Mouse (Mus musculus) liver, embryonic 14.5 days (tissue): Measurements from ENCODE around the gene Calm1. TPM values are rescaled to one million over a fixed set of nuclear protein-coding genes. Genes with fewer than 3 reads are reported as not detected.

Experiments used
- ATAC-seq: fragments of 200-750 bp; cut with Nextera tagmentation; 2 replicates; pipeline ENCODE4 v1.8.0; 2017; ENCODE audit warnings: moderate number of reproducible peaks, mild to moderate bottlenecking, moderate library complexity; ENCODE audit not compliant: insufficient read depth
- DNase-seq, 3 experiments: peaks; one replicate each; pipeline ENCODE4 v3.0.0-alpha.2; 2012 to 2013; ENCODE audit warnings: low read depth in 3 of 3, low spot score in 3 of 3
- H3K27ac ChIP-seq: fragments of 300-500 bp; sonication (generic); 2 replicates; pipeline ENCODE4 v1.5.1; 2014; ENCODE audit warnings: moderate library complexity, mild to moderate bottlenecking, control low read depth, inconsistent platforms
- H3K27me3 ChIP-seq: fragments of 300-500 bp; sonication (generic); 2 replicates; pipeline ENCODE4 v1.6.1; 2014; ENCODE audit warnings: mild to moderate bottlenecking, low read length, moderate library complexity; ENCODE audit not compliant: control insufficient read depth, insufficient read depth
- H3K36me3 ChIP-seq: fragments of 300-500 bp; sonication (generic); replicated peaks from 2 replicates; pipeline ENCODE4 v1.6.1; 2014; ENCODE audit warnings: low read depth; ENCODE audit not compliant: control insufficient read depth, insufficient read depth
- H3K4me1 ChIP-seq, 2 experiments: fragments of 200-500 bp in 1 of 2; fragments of 300-500 bp in 1 of 2; sonication (generic) in 1 of 2; replicated peaks; 2 replicates each; pipeline ENCODE4 v1.6.1; 2012 to 2014; ENCODE audit warnings: antibody characterized with exemption in 1 of 2, inconsistent platforms in 1 of 2, low read length in 1 of 2; ENCODE audit not compliant: control insufficient read depth in 2 of 2, insufficient read depth in 2 of 2
- H3K4me2 ChIP-seq: fragments of 300-500 bp; sonication (generic); 2 replicates; pipeline ENCODE4 v1.6.1; 2014; ENCODE audit warnings: low read depth, mild to moderate bottlenecking, control low read depth, moderate library complexity
- H3K4me3 ChIP-seq, 2 experiments: fragments of 200-500 bp in 1 of 2; fragments of 300-500 bp in 1 of 2; sonication (generic) in 1 of 2; 2 replicates each; pipeline ENCODE4 v1.5.1; 2012 to 2014; ENCODE audit warnings: low read depth in 2 of 2, low read length in 2 of 2, mild to moderate bottlenecking in 2 of 2, control low read depth in 1 of 2, inconsistent platforms in 1 of 2, moderate library complexity in 1 of 2; ENCODE audit not compliant: insufficient read depth in 1 of 2
- H3K9ac ChIP-seq: fragments of 300-500 bp; sonication (generic); replicated peaks from 2 replicates; pipeline ENCODE4 v1.6.1; 2014; ENCODE audit warnings: mild to moderate bottlenecking, control low read depth, moderate library complexity
- H3K9me3 ChIP-seq: fragments of 300-500 bp; sonication (generic); 2 replicates; pipeline ENCODE4 v1.6.1; 2016; ENCODE audit warnings: low read length, mixed read lengths; ENCODE audit not compliant: control insufficient read depth
- CTCF ChIP-seq: IDR thresholded peaks from 2 replicates; pipeline ENCODE4 v1.5.1; 2016; ENCODE audit warnings: antibody characterized with exemption, low read depth, control low read depth
- EP300 ChIP-seq: IDR thresholded peaks from 2 replicates; pipeline ENCODE4 v1.6.1; 2016; ENCODE audit warnings: antibody characterized with exemption, low read depth
- WGBS: fragments of 180-500 bp; shearing (Covaris S2); extraction: QIAGEN DNeasy Blood & Tissue Kit; methylation state at CpG from one replicate; pipeline ENCODE4 v1.1.7; 2014; ENCODE audit not compliant: insufficient replicate concordance; 5-methylcytosine and 5-hydroxymethylcytosine counted together
- polyA plus RNA-seq, 2 experiments: library from polyadenylated mRNA; depleted of rRNA in 1 of 2; stranded (reverse) in 1 of 2; unstranded in 1 of 2; fragments of >200 nt; fragmentation: Nextera tagmentation in 1 of 2; extraction: Ambion mirVana in 1 of 2; gene quantifications; 2 replicates each; pipeline versions ENCODE4 v1.2.1 to v1.2.3; 2012 to 2014

Calm1 gene
- polyA plus RNA-seq, 2 experiments: 115 to 571 TPM

DNA sequence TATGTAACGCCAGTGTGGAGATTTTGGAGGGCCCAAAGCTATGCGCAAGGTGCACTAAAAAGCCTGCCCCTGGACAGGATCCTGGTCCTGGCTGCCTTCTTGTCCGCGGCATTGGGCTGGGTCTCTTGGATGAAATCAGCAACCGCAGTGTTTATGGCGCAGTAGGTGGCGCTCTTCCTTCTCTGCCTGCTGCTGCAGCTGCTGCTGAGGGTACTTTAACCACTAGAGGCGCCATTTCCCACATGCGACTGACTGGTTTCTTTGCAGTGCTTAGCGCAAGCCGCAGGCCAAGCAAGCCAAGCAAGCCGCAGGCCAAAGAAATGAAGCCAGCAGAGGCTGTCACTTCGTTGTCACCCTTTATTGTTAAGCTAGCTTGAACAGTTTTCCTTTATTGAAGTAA lies 2.6 kb downstream of the Calm1 start:
- Histone ChIP-seq H3K4me2 (peak overlapping the region; percentile 95), H3K9ac (peak overlapping the region; percentile 90), H3K27ac (no peak overlapping the region), H3K9me3 (no peaks in the 10 kb centered on the region), H3K4me1 (peaks cover 4 to 6% of the 10 kb centered on the region in 2 experiments; a peak in 3 of 4 replicates), H3K36me3 (peaks cover 43% of the 10 kb centered on the region), H3K4me3 (peak overlapping the region; percentile 47 to 95), H3K27me3 (no peaks in the 10 kb centered on the region)
- DNase-seq (peak; percentile 91 to 94 (median 93)), ATAC-seq (peak; percentile 26)
- TF ChIP-seq CTCF (peak; percentile 100), EP300 (no peak)
- WGBS: under 1% methylated on average over 13 of the region's 13 CpGs

DNA sequence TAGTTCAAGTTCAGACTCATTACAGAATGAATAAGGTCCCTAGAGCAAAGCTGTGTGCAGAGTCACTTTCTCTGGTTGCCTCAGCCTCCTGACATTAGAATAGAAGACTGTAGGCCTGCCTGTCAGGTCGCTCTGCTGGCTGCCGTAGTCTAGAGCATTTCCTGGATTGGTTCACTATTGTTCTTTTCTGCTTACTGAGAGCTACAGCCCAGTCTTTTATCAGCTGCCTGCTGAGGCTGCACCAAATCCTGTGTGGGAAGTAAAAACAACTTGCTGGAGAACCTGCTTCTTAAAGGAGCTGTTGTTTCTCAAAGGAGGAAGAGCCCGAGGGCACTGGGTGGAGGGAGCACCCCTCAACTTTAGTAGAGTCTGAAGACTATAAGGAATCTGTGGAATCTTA lies 4.5 kb downstream of the Calm1 start:
- 71% methylated on average over 3 of the region's 3 CpGs for WGBS
- Histone ChIP-seq H3K36me3 (peaks cover 57% of the 10 kb centered on the region), H3K4me3 (no peak overlapping the region), H3K27me3 (no peaks in the 10 kb centered on the region), H3K27ac (no peak overlapping the region), H3K4me2 (no peak overlapping the region), H3K9me3 (no peaks in the 10 kb centered on the region), H3K4me1 (peaks cover 3 to 4% of the 10 kb centered on the region in 2 experiments), H3K9ac (no peak overlapping the region)
- no peak for ATAC-seq
- no peak for DNase-seq
- TF ChIP-seq EP300 (no peak), CTCF (no peak)

DNA sequence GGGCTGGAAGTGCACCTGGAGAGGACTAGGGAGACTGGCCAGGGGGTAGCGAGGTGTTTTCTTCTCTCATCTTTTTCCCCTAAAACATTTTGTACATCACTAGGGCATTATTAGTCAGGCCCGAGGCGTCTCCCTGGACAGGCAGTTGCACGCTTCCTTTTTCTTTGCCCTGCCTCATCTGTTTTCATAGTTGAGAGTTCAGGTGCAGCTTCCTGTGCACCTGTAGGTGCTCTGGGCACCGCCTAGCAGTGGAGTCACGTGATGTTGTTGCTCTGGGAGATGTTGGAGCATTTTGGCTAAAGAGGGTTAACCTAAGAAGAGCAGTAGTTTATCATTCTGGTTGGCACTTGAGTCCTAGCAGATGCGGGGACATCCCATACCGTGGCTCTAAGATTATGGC lies 5.9 kb downstream of the Calm1 start:
- Histone ChIP-seq H3K27me3 (no peaks in the 10 kb centered on the region), H3K4me2 (no peak overlapping the region), H3K4me1 (peaks cover 9 to 12% of the 10 kb centered on the region in 2 experiments), H3K4me3 (no peak overlapping the region), H3K27ac (no peak overlapping the region), H3K9me3 (no peaks in the 10 kb centered on the region), H3K9ac (no peak overlapping the region), H3K36me3 (peaks cover 57% of the 10 kb centered on the region)
- DNase-seq (no peak), ATAC-seq (no peak)
- TF ChIP-seq CTCF (no peak), EP300 (no peak)
- WGBS: 81% methylated on average over 8 of the region's 8 CpGs

DNA sequence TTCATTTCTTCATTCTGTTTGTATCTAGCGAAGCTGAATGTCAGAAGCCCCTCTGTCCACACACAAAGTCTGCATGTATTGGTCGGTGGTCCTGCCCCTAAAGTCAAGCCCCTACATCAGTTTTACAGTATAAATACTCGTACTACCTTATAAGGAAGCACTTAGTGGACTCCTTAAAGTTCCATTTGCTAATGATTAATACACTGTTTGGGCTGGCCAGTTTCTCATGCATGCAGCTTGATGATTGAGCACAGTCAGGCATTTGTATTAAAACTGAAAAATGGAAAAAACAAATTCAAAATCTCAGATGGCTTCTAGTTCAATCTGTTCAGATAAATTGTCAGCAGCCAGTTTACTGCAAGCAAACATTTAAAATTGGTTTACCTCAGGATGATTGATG lies 7.3 kb downstream of the Calm1 start:
- H3K27ac ChIP-seq: no peak overlapping the region
- no peak overlapping the region for H3K9ac ChIP-seq
- DNase-seq (no peak), ATAC-seq (no peak)
- H3K4me3 ChIP-seq: no peak overlapping the region
- no peak overlapping the region for H3K4me2 ChIP-seq
- no peaks in the 10 kb centered on the region for H3K9me3 ChIP-seq
- H3K27me3 ChIP-seq: no peaks in the 10 kb centered on the region
- H3K36me3 ChIP-seq: peaks cover 57% of the 10 kb centered on the region
- TF ChIP-seq CTCF: no peak
- TF ChIP-seq EP300: no peak
- H3K4me1 ChIP-seq: peaks cover 17 to 22% of the 10 kb centered on the region in 2 experiments
- 69% methylated on average over 3 of the region's 3 CpGs for WGBS

DNA sequence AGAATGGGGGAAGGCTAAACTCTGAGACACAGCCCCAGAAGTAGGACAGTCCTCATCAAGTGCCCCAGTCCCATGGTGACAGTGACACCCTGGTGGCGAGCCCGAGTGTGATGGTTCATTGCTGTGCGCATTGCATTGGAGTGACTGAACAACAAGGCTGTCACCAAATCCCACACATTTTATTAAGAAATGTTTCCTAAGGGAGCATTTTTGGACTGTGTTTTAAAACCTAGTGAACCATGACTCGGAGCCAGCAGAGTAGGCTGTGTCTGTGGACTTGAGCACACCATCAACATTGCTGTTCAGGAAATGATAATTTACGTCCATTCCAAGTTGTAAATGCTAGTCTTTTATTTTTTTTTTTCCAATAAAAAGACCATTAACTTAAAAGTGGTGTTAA lies 7.7 kb downstream of the Calm1 start:
- DNase-seq: no peak

More for the DNA sequence above, 7.7 kb downstream of the Calm1 start:
- H3K4me2 ChIP-seq: no peak overlapping the region
- H3K27ac ChIP-seq: no peak overlapping the region
- no peaks in the 10 kb centered on the region for H3K27me3 ChIP-seq
- no peak for ATAC-seq
- H3K4me1 ChIP-seq: peaks cover 20 to 25% of the 10 kb centered on the region in 2 experiments
- H3K4me3 ChIP-seq: no peak overlapping the region
- TF ChIP-seq CTCF (no peak), EP300 (no peak)
- no peak overlapping the region for H3K9ac ChIP-seq
- 92% methylated on average over 5 of the region's 5 CpGs for WGBS
- H3K9me3 ChIP-seq: no peaks in the 10 kb centered on the region
- peaks cover 57% of the 10 kb centered on the region for H3K36me3 ChIP-seq
